Mouse (Mus musculus): ENCODE measurements around the gene Nup93. TPM values are rescaled to one million over a fixed set of nuclear protein-coding genes. Genes with fewer than 3 reads are reported as not detected.

Nup93 gene
- polyA plus RNA-seq, 1 experiment, result 23.7 TPM

DNA sequence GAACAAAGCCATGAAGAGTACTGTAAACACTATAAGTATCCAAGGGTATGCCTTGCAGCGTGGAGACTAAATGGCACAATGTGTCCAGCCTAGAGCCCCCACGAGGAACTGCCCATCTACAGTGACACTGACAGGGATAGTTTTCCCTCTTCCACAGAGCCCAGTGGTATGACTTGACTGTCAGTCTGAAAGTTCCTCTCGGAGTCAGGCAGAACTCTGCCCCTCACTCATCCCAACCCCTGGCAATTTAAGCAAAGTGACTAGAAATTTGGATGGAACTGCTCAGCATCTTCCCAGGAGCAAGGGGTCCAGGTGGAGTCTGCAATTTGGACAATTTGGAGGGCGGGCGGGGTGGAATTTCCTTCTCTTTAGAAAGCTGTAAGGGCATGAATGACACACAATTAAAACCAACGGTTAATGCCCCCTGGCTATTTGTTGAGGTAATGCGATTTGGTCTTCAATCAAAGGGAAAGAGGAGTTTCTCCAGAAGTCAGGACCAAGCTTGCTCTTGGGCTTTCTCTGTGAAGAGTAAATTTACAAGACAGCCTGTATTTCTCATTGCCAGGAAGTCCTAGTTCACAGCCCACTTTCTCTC lies 39.6 kb upstream of the Nup93 start:
- H3K4me1 ChIP-seq (ENCODE audit: control insufficient read depth, insufficient read depth, low read length), result peaks cover 26% of the 10 kb centered on the region
- H3K27ac ChIP-seq (ENCODE audit: insufficient read depth, low read depth, low read length), result no peak overlapping the region
- no peak for TF ChIP-seq POLR2A (IDR thresholded peaks at IDR 0.05; ENCODE audit: borderline replicate concordance, low read depth, low read length)
- no peak; the same call in 1 of the 2 replicates for TF ChIP-seq CTCF (IDR thresholded peaks at IDR 0.05; ENCODE audit: low read depth, low read length)
- no peak overlapping the region for H3K4me3 ChIP-seq (ENCODE audit: insufficient read depth, low read length)

GRCm38 (mm10) chr8:94177716-94178390 lies 36.5 kb upstream of the Nup93 start:
- Histone ChIP-seq H3K4me3 (ENCODE audit: insufficient read depth, low read length) (peak overlapping the region; percentile 40), H3K27ac (ENCODE audit: insufficient read depth, low read depth, low read length) (peak overlapping the region; percentile 94), H3K4me1 (ENCODE audit: control insufficient read depth, insufficient read depth, low read length) (peaks cover 28% of the 10 kb centered on the region)
- TF ChIP-seq POLR2A (IDR thresholded peaks at IDR 0.05; ENCODE audit: borderline replicate concordance, low read depth, low read length) (no peak), CTCF (IDR thresholded peaks at IDR 0.05; ENCODE audit: low read depth, low read length) (no peak)

- peak within 1 kb of the TSS; percentile 85 for H3K4me3 ChIP-seq (ENCODE audit: insufficient read depth, low read length)
- TF ChIP-seq CTCF (IDR thresholded peaks at IDR 0.05; ENCODE audit: low read depth, low read length) (no peak), POLR2A (IDR thresholded peaks at IDR 0.05; ENCODE audit: borderline replicate concordance, low read depth, low read length) (peak; percentile 98)
- H3K4me1 ChIP-seq (ENCODE audit: control insufficient read depth, insufficient read depth, low read length), result peaks cover 29% of the 10 kb centered on the region
- peak within 1 kb of the TSS; percentile 96 for H3K27ac ChIP-seq (ENCODE audit: insufficient read depth, low read depth, low read length)
These were observed 35.3 kb upstream of the Nup93 start, which contains the start of gene Mt1 for GRCm38 (mm10) chr8:94178857-94179712. TSS of gene Mt1 (plus strand) at chr8:94179082.

- peak overlapping the region; percentile 85 for H3K4me3 ChIP-seq (ENCODE audit: insufficient read depth, low read length)
- peak overlapping the region; percentile 96 for H3K27ac ChIP-seq (ENCODE audit: insufficient read depth, low read depth, low read length)
- TF ChIP-seq CTCF (IDR thresholded peaks at IDR 0.05; ENCODE audit: low read depth, low read length), result no peak
- TF ChIP-seq POLR2A (IDR thresholded peaks at IDR 0.05; ENCODE audit: borderline replicate concordance, low read depth, low read length), result no peak
- peaks cover 24% of the 10 kb centered on the region for H3K4me1 ChIP-seq (ENCODE audit: control insufficient read depth, insufficient read depth, low read length)
These were observed 34.4 kb upstream of the Nup93 start for GRCm38 (mm10) chr8:94179713-94180560.

DNA sequence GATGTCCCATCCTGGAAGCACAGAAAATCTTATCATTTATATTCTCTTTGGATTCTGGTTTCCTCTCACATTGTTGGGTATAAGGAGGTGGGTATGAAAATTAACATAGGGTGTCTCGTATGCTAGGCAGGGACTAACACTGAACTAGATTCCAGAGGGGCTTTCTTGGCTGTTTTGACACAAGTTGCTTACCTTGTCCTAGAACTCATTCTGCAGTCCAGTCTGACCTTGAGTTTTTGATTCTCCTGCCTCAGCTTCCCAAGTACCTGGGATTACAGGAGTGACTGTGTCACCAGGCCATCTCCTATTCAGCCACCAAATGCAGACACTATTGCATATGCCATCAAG lies 33.8 kb upstream of the Nup93 start:
- H3K27ac ChIP-seq (ENCODE audit: insufficient read depth, low read depth, low read length), result peak overlapping the region; percentile 96
- no peak for TF ChIP-seq CTCF (IDR thresholded peaks at IDR 0.05; ENCODE audit: low read depth, low read length)
- TF ChIP-seq POLR2A (IDR thresholded peaks at IDR 0.05; ENCODE audit: borderline replicate concordance, low read depth, low read length), result no peak
- H3K4me3 ChIP-seq (ENCODE audit: insufficient read depth, low read length), result peak overlapping the region; percentile 85
- H3K4me1 ChIP-seq (ENCODE audit: control insufficient read depth, insufficient read depth, low read length), result peaks cover 24% of the 10 kb centered on the region

DNA sequence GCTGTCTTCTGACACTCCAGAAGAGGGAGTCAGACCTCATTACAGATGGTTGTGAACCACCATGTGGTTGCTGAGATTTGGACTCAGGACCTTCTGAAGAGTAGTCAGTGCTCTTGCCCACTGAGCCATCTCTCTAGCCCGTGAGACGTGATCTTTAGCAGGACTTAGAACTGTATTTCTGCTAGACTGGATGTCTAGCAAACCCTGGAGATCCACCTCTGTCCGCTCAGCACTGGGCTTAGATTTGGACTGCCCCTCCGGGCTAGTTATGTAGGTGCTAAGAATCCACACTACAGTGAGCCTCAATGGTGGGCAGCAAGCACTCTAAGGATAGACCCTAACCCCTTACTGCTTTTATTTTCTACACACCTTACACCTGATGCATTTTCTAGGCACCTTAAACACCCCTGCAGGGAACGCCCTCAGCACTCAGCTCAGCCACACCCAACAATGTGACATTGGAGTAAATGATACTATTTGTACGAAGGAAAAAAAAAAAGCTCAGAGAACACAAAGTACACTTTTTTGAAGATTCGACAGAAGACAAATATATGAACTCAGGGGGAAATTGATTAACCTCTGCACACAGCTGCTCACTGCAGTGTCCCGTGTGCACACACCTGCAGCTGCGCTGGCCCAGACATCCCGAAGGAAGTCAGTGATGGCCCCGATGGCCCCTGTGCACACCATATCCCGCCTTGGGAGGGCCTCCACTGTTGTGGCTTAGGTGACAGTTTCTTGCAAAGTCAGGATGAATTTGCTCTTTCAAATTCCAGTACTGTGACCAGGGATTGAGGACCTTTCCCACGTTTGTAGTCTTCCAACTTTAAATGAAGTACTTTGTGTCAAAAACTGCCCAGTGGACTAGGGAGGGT lies 32.1 kb upstream of the Nup93 start:
- TF ChIP-seq CTCF (IDR thresholded peaks at IDR 0.05; ENCODE audit: low read depth, low read length), result no peak
- TF ChIP-seq POLR2A (IDR thresholded peaks at IDR 0.05; ENCODE audit: borderline replicate concordance, low read depth, low read length), result no peak

DNA sequence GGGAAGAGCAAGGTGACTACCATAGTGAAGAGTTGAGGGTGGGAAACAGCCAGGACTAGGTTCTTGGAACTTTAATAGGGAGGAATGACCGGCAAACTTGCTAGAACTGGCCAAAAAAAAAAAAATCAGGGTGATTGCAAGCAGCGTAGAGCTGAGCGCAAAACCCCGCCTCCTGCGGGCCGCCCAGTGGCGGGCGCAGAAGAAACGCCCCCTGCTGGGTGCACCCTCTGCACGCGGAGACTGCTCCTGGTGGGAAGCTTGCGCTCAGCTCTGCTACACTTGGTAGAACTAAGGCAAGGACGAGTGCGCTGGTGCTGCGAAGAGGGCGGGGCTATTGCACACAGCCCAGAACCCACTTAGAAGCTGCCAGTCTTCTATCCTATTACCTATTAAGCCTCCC lies 31.2 kb upstream of the Nup93 start:
- Histone ChIP-seq H3K27ac (ENCODE audit: insufficient read depth, low read depth, low read length) (peak overlapping the region; percentile 77), H3K4me1 (ENCODE audit: control insufficient read depth, insufficient read depth, low read length) (peaks cover 24% of the 10 kb centered on the region)
- TF ChIP-seq POLR2A (IDR thresholded peaks at IDR 0.05; ENCODE audit: borderline replicate concordance, low read depth, low read length) (no peak), CTCF (IDR thresholded peaks at IDR 0.05; ENCODE audit: low read depth, low read length) (no peak)

More for the DNA sequence above, 32.1 kb upstream of the Nup93 start:
- H3K4me1 ChIP-seq (ENCODE audit: control insufficient read depth, insufficient read depth, low read length), result peaks cover 29% of the 10 kb centered on the region
- H3K4me3 ChIP-seq (ENCODE audit: insufficient read depth, low read length), result peak overlapping the region; percentile 63
- peak overlapping the region; percentile 77 for H3K27ac ChIP-seq (ENCODE audit: insufficient read depth, low read depth, low read length)

GRCm38 (mm10) chr8:94184357-94184843 lies 30.0 kb upstream of the Nup93 start:
- Histone ChIP-seq H3K4me1 (ENCODE audit: control insufficient read depth, insufficient read depth, low read length) (peaks cover 20% of the 10 kb centered on the region), H3K4me3 (ENCODE audit: insufficient read depth, low read length) (no peak overlapping the region), H3K27ac (ENCODE audit: insufficient read depth, low read depth, low read length) (no peak overlapping the region)
- TF ChIP-seq CTCF (IDR thresholded peaks at IDR 0.05; ENCODE audit: low read depth, low read length) (no peak), POLR2A (IDR thresholded peaks at IDR 0.05; ENCODE audit: borderline replicate concordance, low read depth, low read length) (no peak)

More for the DNA sequence above, 31.2 kb upstream of the Nup93 start:
- H3K4me3 ChIP-seq (ENCODE audit: insufficient read depth, low read length), result peak overlapping the region; percentile 63
